19 mouse cellular contexts compared by ENCODE assay signal in the genomic region with DNA sequence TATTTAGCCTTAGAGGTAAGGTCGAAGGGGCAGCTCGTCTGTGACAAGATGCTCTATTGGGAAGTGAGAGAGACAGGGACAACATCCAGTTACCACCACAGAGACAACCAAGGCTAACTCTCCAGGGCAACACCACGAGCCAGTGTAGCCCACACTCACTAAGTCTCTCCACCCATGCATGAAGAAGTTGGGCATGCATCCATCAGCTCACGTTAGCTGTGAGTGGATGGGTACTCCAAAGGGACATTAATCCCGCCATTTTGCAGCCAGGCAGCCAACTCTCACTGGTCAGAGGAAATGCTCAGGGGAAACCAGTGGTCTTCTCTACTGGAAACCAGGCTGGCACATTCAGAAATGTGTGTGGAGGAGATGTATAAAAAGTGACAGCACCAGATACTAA.
DNase-seq lines count a peak whose midpoint lies in the region; ATAC-seq and TF ChIP-seq lines count a peak whose summit lies in the region.
"Had no signal": no experiment of that assay in that cellular context is flagged by ENCODE, and none has a peak within 500 bp of the region (broad histone marks: within the 10 kb centered on the region; RNA-seq: fewer than 3 reads in every experiment).

No protein-coding gene starts in this region.

- no peak overlapping the region for H3K27ac ChIP-seq in forebrain, embryonic 14.5 days (ENCODE audit: low read depth, low read length)
- no peak overlapping the region for H3K27ac ChIP-seq in forebrain, postnatal 0 days (ENCODE audit: low read depth, low read length)
- no peak overlapping the region for H3K27ac ChIP-seq in liver, postnatal 0 days (ENCODE audit: low read depth)
- H3K27ac ChIP-seq: embryonic facial prominence, embryonic 12.5 days; embryonic facial prominence, embryonic 15.5 days; hindbrain, embryonic 15.5 days; intestine, embryonic 15.5 days had no signal

- TF ChIP-seq EP300 in liver, postnatal 0 days (IDR thresholded peaks at IDR 0.05; ENCODE audit: low read depth): no peak

- intact Hi-C loops in left cerebral cortex, postnatal 4 days (cut with DNase I): no loop called here

- DNase-seq in cerebellum, adult 9-11 months: peak; percentile 47
- no peak for DNase-seq in cerebellum, postnatal 36 days
- DNase-seq in forebrain, embryonic 14.5 days (ENCODE audit: low spot score): peak; percentile 33
- no peak for DNase-seq in forebrain, postnatal 0 days
- DNase-seq in left cerebral cortex, postnatal 4 days: peak; percentile 79
- no peak for DNase-seq in left cerebral cortex, adult 9 months (ENCODE audit: low spot score in 2 of 2)
- DNase-seq in retina, postnatal 1 day: peak; percentile 75
- no peak for DNase-seq in liver, postnatal 0 days
- DNase-seq: cerebellum, adult 11-12 months; cerebellum, adult 9-10 months; gastrocnemius, postnatal 10 days; gastrocnemius, postnatal 36 days had no signal

- no peak overlapping the region for H3K4me2 ChIP-seq in forebrain, embryonic 14.5 days (ENCODE audit: low read length)
- H3K4me2 ChIP-seq in forebrain, postnatal 0 days (ENCODE audit: low read depth): no peak overlapping the region
- no peak overlapping the region for H3K4me2 ChIP-seq in liver, postnatal 0 days (ENCODE audit: low read depth, low read length)
- H3K4me2 ChIP-seq: embryonic facial prominence, embryonic 12.5 days; embryonic facial prominence, embryonic 15.5 days; forebrain, embryonic 15.5 days; heart, embryonic 11.5 days; hindbrain, embryonic 15.5 days; intestine, embryonic 15.5 days had no signal

- no peaks in the 10 kb centered on the region for H3K27me3 ChIP-seq in forebrain, embryonic 14.5 days (replicated peaks; ENCODE audit: control insufficient read depth, insufficient read depth, low read length)
- no peaks in the 10 kb centered on the region for H3K27me3 ChIP-seq in forebrain, postnatal 0 days (ENCODE audit: insufficient read depth, low read length)
- H3K27me3 ChIP-seq in liver, postnatal 0 days (ENCODE audit: insufficient read depth, low read length): no peaks in the 10 kb centered on the region
- H3K27me3 ChIP-seq: embryonic facial prominence, embryonic 12.5 days; embryonic facial prominence, embryonic 15.5 days; forebrain, embryonic 15.5 days; hindbrain, embryonic 15.5 days; intestine, embryonic 15.5 days had no signal

- TF ChIP-seq CTCF in forebrain, postnatal 0 days (IDR thresholded peaks at IDR 0.05; ENCODE audit: low read depth): no peak
- TF ChIP-seq CTCF in liver, postnatal 0 days (IDR thresholded peaks at IDR 0.05; ENCODE audit: low read depth): no peak

- no peak overlapping the region for H3K4me3 ChIP-seq in forebrain, embryonic 14.5 days (ENCODE audit: low read depth, low read length)
- no peak overlapping the region for H3K4me3 ChIP-seq in forebrain, postnatal 0 days (ENCODE audit: low read depth, low read length)
- H3K4me3 ChIP-seq in liver, postnatal 0 days (ENCODE audit: low read depth, low read length): no peak overlapping the region
- H3K4me3 ChIP-seq: embryonic facial prominence, embryonic 12.5 days; embryonic facial prominence, embryonic 15.5 days; forebrain, embryonic 15.5 days; hindbrain, embryonic 15.5 days; intestine, embryonic 15.5 days had no signal

- no peak for ATAC-seq in forebrain, embryonic 14.5 days
- no peak for ATAC-seq in forebrain, postnatal 0 days
- no peak for ATAC-seq in liver, postnatal 0 days
- ATAC-seq: forebrain, embryonic 15.5 days; intestine, embryonic 15.5 days; Patski had no signal

- H3K4me1 ChIP-seq in forebrain, embryonic 14.5 days (ENCODE audit: control insufficient read depth, insufficient read depth, low read length): peaks cover 34% of the 10 kb centered on the region
- peaks cover 9% of the 10 kb centered on the region; the same call in 1 of the 2 replicates for H3K4me1 ChIP-seq in forebrain, postnatal 0 days (ENCODE audit: insufficient read depth)
- no peaks in the 10 kb centered on the region for H3K4me1 ChIP-seq in liver, postnatal 0 days (ENCODE audit: insufficient read depth)
- H3K4me1 ChIP-seq: embryonic facial prominence, embryonic 15.5 days; intestine, embryonic 15.5 days had no signal

- H3K9me3 ChIP-seq in forebrain, embryonic 14.5 days (replicated peaks; ENCODE audit: control insufficient read depth, low read length): no peaks in the 10 kb centered on the region
- H3K9me3 ChIP-seq in forebrain, postnatal 0 days (ENCODE audit: low read length): no peaks in the 10 kb centered on the region
- no peaks in the 10 kb centered on the region for H3K9me3 ChIP-seq in liver, postnatal 0 days (ENCODE audit: low read length)
- H3K9me3 ChIP-seq: embryonic facial prominence, embryonic 12.5 days; embryonic facial prominence, embryonic 15.5 days; forebrain, embryonic 15.5 days; hindbrain, embryonic 15.5 days; intestine, embryonic 15.5 days had no signal

- WGBS in forebrain, embryonic 14.5 days: 62% methylated on average over 5 of the region's 5 CpGs
- 65% methylated on average over 5 of the region's 5 CpGs for WGBS in forebrain, postnatal 0 days
- 74% methylated on average over 5 of the region's 5 CpGs for WGBS in liver, postnatal 0 days (ENCODE audit: insufficient replicate concordance)

- no peaks in the 10 kb centered on the region for H3K36me3 ChIP-seq in forebrain, embryonic 14.5 days (ENCODE audit: control insufficient read depth, insufficient read depth, low read length)
- no peaks in the 10 kb centered on the region for H3K36me3 ChIP-seq in forebrain, postnatal 0 days (ENCODE audit: insufficient read depth)
- H3K36me3 ChIP-seq in liver, postnatal 0 days (replicated peaks; ENCODE audit: insufficient read depth, low read length): no peaks in the 10 kb centered on the region
- H3K36me3 ChIP-seq: embryonic facial prominence, embryonic 12.5 days; embryonic facial prominence, embryonic 15.5 days; forebrain, embryonic 15.5 days; hindbrain, embryonic 15.5 days; intestine, embryonic 15.5 days had no signal

- H3K9ac ChIP-seq in forebrain, embryonic 14.5 days (ENCODE audit: low read length): no peak overlapping the region
- no peak overlapping the region for H3K9ac ChIP-seq in forebrain, postnatal 0 days
- no peak overlapping the region for H3K9ac ChIP-seq in liver, postnatal 0 days (replicated peaks)
- H3K9ac ChIP-seq: embryonic facial prominence, embryonic 12.5 days; embryonic facial prominence, embryonic 15.5 days; forebrain, embryonic 15.5 days; hindbrain, embryonic 15.5 days; intestine, embryonic 15.5 days had no signal

Comparison
In these comparisons a context has a peak if more than half of its experiments do, and no peak if none do; other contexts are left out.
1. DNase-seq: peak in cerebellum, adult 9-11 months (single experiment), forebrain, embryonic 14.5 days (single experiment), left cerebral cortex, postnatal 4 days (single experiment) and retina, postnatal 1 day (single experiment); none in cerebellum, postnatal 36 days (0 of 2), forebrain, postnatal 0 days (single experiment), left cerebral cortex, adult 9 months (0 of 2) and liver, postnatal 0 days (single experiment).